Mouse (Mus musculus): ENCODE results near the gene Angel2.

- TF ChIP-seq FLI1 (IDR thresholded peaks at IDR 0.05; ENCODE audit: low read length) (no peak), GATA1 (IDR thresholded peaks at IDR 0.05; ENCODE audit: borderline replicate concordance, low read length) (no peak)
These were observed 23.1 kb downstream of the Angel2 start for GRCm38 (mm10) chr1:190947986-190948385.
